Mouse (Mus musculus) stomach, embryonic 15.5 days (tissue): ENCODE data around the gene Wdr76. TPM values are rescaled to one million over a fixed set of nuclear protein-coding genes. Genes with fewer than 3 reads are reported as not detected.
"Not testable (repeated sequence)": the region's sequence is repeated elsewhere in the genome, so short reads cannot be mapped to it uniquely, and the experiment has no call there.

ENCODE experiments used
- ATAC-seq: fragments of 200-750 bp; cut with Nextera tagmentation; 2 replicates; pipeline ENCODE4 v1.8.0; 2017; ENCODE audit warnings: low read depth, moderate number of reproducible peaks, moderate TSS enrichment; ENCODE audit not compliant: insufficient read depth, low FRiP score
- H3K27ac ChIP-seq: fragments of 300-500 bp; sonication (generic); 2 replicates; pipeline ENCODE4 v1.5.1; 2015; ENCODE audit warnings: mild to moderate bottlenecking, inconsistent platforms
- H3K27me3 ChIP-seq: fragments of 300-500 bp; sonication (generic); replicated peaks from 2 replicates; pipeline ENCODE4 v1.6.1; 2015; ENCODE audit warnings: inconsistent platforms
- H3K36me3 ChIP-seq: fragments of 300-500 bp; sonication (generic); 2 replicates; pipeline ENCODE4 v1.6.1; 2015; ENCODE audit warnings: inconsistent platforms
- H3K4me1 ChIP-seq: fragments of 300-500 bp; sonication (generic); 2 replicates; pipeline ENCODE4 v1.6.1; 2015; ENCODE audit warnings: inconsistent platforms
- H3K4me2 ChIP-seq: fragments of 300-500 bp; sonication (generic); 2 replicates; pipeline ENCODE4 v1.6.1; 2015; ENCODE audit warnings: mild to moderate bottlenecking, inconsistent platforms
- H3K4me3 ChIP-seq: fragments of 300-500 bp; sonication (generic); replicated peaks from 2 replicates; pipeline ENCODE4 v1.5.1; 2015; ENCODE audit warnings: inconsistent platforms
- H3K9ac ChIP-seq: fragments of 300-500 bp; sonication (generic); 2 replicates; pipeline ENCODE4 v1.6.1; 2015; ENCODE audit warnings: inconsistent platforms
- H3K9me3 ChIP-seq: fragments of 300-500 bp; sonication (generic); 2 replicates; pipeline ENCODE4 v1.6.1; 2016; ENCODE audit warnings: inconsistent platforms
- WGBS: fragments of 180-500 bp; shearing (Covaris S2); methylation state at CpG from one replicate; pipeline ENCODE4 v1.1.7; 2015; 5-methylcytosine and 5-hydroxymethylcytosine counted together
- polyA plus RNA-seq: library from polyadenylated mRNA; unstranded; fragments of >200 nt; fragmentation: Nextera tagmentation; extraction: Ambion mirVana; gene quantifications from 2 replicates; pipeline ENCODE4 v1.2.1, GENCODE M21; 2015

The Wdr76 gene
- polyA plus RNA-seq, 1 experiment from 2014 or later = 8.0 TPM

DNA sequence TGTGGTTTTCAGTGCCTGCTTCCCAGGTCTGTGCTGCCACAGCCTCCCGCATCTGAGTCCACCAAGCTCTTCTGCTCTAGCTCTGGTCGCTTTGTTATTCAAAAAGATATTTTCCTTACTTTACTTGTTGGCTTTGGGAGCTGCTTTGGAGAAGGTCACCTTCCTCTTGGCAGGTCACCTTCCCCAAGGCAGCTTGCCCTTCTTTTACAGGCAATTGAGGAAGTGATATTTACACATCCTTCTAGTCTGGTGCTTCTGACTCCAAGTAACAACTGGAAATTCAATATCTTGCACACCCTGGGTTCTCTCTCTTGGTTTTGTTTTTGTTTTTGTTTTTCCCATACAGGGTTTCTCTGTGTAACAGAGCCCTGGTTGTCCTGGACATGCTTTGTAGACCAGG lies 22.1 kb upstream of the Wdr76 start:
- H3K27ac ChIP-seq, H3K4me1 ChIP-seq, H3K27me3 ChIP-seq, H3K9ac ChIP-seq, ATAC-seq, H3K9me3 ChIP-seq, H3K36me3 ChIP-seq, H3K4me2 ChIP-seq, H3K4me3 ChIP-seq: not testable (repeated sequence)
- 59% methylated on average over 2 of the region's 2 CpGs for WGBS

DNA sequence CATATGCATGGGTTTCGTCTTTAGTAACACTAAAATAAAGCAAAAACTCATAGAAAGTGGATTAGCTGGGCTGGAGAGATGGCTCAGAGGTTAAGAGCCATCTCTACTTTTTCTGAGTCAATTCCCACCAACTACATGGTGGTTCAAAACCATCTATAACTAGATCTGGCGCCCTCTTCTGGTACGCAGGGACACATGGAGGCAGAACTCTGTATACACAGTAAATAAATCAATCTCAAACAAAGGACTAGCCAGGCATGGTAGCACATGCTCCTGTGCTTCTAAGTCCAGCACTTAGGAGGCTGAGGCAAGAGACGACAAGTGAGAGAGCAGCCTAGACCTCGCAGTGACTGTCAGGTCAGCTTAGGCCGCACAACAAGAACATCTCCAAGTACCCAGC lies 5.0 kb upstream of the Wdr76 start:
- not testable (repeated sequence) for H3K4me1 ChIP-seq, H3K36me3 ChIP-seq, H3K9me3 ChIP-seq, ATAC-seq, H3K27me3 ChIP-seq, H3K27ac ChIP-seq, H3K4me3 ChIP-seq, H3K4me2 ChIP-seq, H3K9ac ChIP-seq
- WGBS = 69% methylated on average over 3 of the region's 6 CpGs

DNA sequence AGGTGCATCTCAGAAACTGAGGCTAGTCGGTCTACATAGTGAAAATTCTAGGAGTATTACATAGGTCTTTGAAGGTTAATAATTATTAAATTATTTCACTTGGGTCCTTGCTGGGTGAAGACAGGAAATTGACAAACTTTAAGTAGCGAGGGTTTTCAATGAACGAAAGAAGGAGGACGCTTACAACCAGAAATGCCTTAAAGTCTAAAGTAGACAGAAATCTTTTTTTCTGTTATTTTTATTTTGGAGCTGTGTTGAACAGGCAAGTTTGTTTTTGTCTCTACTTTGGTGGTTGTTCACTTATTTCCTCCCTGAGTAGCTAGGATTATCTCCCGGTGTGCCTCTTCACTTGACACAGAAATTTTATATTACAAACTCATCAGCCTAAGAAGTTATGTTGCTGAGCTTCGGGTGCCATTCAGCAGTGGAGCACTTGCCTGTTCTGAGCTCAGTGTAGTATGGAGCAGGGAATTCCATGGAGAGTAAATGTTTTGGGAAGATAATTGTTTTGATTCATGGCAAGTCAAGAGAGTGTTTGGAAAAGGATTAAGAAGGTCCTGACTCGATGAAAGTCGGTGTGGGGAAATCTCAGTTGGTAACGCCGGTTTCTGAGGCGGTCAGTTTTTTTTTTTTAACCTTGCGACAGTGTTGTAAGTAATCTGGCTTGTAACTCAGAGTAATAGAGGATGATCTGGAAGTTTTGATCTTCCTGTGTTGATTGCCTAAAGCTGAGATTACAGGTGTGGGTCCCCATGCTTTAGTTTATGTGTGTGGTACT lies 839 bp downstream of the Wdr76 start:
- H3K27me3 ChIP-seq = no peaks in the 10 kb centered on the region
- 0 out of 2 replicates have a peak, but pooled peaks cover 2% of the 10 kb centered on the region for H3K36me3 ChIP-seq
- H3K4me1 ChIP-seq = peaks cover 9% of the 10 kb centered on the region; the same call in 1 of the 2 replicates
- WGBS = 3% methylated on average over 12 of the region's 12 CpGs
- H3K9ac ChIP-seq = peak overlapping the region; percentile 30; the same call in 1 of the 2 replicates
- no peak for ATAC-seq
- H3K4me2 ChIP-seq = peak overlapping the region; percentile 79
- no peak overlapping the region for H3K27ac ChIP-seq
- no peaks in the 10 kb centered on the region for H3K9me3 ChIP-seq
- H3K4me3 ChIP-seq = peak overlapping the region; percentile 58

DNA sequence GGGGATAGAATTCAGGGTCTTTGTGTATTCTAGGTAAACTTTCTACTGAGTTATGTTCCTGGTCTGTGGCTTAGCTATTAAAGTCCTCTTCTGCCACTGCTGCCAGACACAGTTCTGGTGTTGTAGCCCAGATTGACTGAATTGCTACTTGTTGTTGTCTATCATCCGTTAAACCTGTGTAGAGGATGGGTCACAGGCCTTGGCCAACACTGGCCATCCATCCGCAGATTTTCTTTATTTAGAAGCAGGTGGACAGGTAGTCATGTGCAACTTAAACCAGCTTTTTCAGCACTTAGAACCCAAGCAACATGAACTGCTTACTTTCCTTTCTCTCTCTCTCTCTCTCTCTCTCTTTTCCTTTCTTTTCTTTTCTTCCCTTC lies 1.4 kb downstream of the Wdr76 start:
- peaks cover 9% of the 10 kb centered on the region; the same call in 1 of the 2 replicates for H3K4me1 ChIP-seq
- WGBS = 62% methylated on average over 2 of the region's 2 CpGs
- peak overlapping the region; percentile 58 for H3K4me3 ChIP-seq
- peak overlapping the region; percentile 79 for H3K4me2 ChIP-seq
- H3K27me3 ChIP-seq = no peaks in the 10 kb centered on the region
- 0 out of 2 replicates have a peak, but pooled peaks cover 2% of the 10 kb centered on the region for H3K36me3 ChIP-seq
- no peak for ATAC-seq
- H3K27ac ChIP-seq = no peak overlapping the region
- no peaks in the 10 kb centered on the region for H3K9me3 ChIP-seq
- no peak overlapping the region for H3K9ac ChIP-seq

DNA sequence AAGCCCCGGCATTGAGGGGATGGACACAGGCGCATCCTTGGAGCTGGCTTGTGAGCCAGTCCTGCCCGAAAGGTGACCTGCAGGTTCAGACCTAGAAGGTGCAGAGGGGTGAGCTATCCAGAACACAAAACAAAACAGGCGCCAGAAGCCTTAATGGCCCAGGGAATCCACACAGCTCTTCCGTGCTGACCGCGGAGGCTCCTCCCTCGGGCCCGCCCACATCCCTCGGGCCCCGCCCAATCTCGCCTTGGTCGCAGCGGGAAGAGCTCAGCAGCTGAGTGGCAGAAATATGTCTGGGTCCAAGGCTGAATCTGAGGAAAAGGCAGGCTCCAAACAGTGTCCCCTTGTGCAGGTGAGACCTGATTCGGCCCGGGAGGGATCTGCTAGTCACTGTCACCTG lies 3.1 kb downstream of the Wdr76 start:
- ATAC-seq = peak; percentile 66
- Histone ChIP-seq H3K36me3 (0 out of 2 replicates have a peak, but pooled peaks cover 2% of the 10 kb centered on the region), H3K9me3 (no peaks in the 10 kb centered on the region), H3K4me3 (peak overlapping the region; percentile 41), H3K4me1 (peaks cover 9% of the 10 kb centered on the region; the same call in 1 of the 2 replicates), H3K4me2 (peak overlapping the region; percentile 58), H3K27ac (no peak overlapping the region), H3K9ac (peak overlapping the region; percentile 29; the same call in 1 of the 2 replicates), H3K27me3 (no peaks in the 10 kb centered on the region)
- 19% methylated on average over 16 of the region's 16 CpGs for WGBS

DNA sequence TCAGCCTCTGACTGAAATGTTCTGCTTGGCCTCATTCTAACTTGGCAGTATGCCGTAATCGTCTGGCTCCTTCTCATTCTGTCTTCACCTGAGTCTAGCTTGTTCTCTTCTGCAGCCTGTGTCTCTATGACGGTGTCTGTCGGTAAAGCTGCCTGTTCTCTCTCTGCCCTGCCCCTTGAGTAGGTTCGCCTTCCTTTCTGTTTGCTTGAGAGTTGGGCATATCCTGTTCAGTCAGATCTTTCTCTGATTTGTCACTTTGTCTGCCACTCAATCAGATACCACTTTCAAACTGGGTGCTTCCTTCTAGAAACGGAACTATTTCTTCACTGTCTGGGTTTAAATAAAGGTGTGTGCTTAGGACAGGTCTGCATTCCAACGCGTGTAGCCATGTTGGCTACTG lies 4.9 kb downstream of the Wdr76 start:
- ATAC-seq = no peak
- H3K4me1 ChIP-seq = peaks cover 9% of the 10 kb centered on the region; the same call in 1 of the 2 replicates
- H3K4me3 ChIP-seq = no peak overlapping the region
- no peak overlapping the region for H3K9ac ChIP-seq
- H3K9me3 ChIP-seq = no peaks in the 10 kb centered on the region
- no peaks in the 10 kb centered on the region for H3K27me3 ChIP-seq
- 0 out of 2 replicates have a peak, but pooled peaks cover 6% of the 10 kb centered on the region for H3K36me3 ChIP-seq
- H3K4me2 ChIP-seq = no peak overlapping the region
- whole genome bisulfite sequencing = 84% methylated on average over 8 of the region's 8 CpGs
- no peak overlapping the region for H3K27ac ChIP-seq

DNA sequence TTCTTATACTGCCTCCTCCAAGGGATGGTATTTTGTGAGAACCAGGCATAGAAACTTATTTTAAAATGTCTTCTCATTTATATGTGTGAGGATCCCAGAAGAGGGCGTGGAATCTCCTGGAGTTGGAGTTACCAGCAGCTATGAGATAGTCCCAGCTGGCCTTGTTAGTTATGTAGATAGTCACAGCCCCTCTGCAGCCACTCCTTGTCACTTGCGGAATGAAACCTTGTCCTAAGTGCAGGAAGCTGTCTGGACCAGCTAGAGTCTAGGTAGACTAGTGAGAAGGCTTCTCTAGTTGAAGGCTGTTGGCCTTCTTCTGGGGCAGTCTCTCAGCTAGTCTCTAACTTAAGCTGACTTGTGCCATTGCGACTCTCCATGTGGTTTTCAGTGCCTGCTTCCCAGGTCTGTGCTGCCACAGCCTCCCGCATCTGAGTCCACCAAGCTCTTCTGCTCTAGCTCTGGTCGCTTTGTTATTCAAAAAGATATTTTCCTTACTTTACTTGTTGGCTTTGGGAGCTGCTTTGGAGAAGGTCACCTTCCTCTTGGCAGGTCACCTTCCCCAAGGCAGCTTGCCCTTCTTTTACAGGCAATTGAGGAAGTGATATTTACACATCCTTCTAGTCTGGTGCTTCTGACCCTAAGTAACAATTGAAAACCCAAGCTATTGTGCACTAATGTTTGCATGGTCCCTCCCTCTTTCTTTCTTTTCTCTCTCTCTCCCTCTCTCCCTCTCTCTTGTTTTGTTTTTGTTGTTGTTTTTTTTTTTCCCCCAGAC lies 6.7 kb downstream of the Wdr76 start:
- not testable (repeated sequence) for H3K36me3 ChIP-seq, H3K27me3 ChIP-seq, H3K4me3 ChIP-seq, H3K27ac ChIP-seq, H3K9me3 ChIP-seq, H3K9ac ChIP-seq, H3K4me2 ChIP-seq, H3K4me1 ChIP-seq, ATAC-seq
- 89% methylated on average over 5 of the region's 5 CpGs for WGBS

DNA sequence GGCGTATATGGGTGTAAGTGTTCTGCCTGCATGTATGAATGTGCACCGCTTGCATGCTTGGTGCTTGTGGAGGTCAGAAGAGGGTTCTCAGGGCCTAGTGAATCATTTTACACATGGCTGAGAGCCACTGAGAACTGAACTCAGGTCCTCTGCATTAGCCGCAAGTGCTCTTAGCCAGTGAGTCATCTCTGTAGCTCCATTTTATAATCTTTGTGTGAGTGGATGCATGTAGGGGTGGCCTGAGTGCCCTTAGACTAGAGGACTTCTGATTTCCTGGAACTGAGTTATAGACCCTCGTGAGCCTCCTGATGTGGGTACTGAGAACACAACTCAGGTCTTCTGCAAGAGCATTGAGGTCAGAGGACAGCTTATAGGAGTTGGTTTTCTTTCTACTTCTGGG lies 7.7 kb downstream of the Wdr76 start:
- no peak overlapping the region for H3K4me3 ChIP-seq
- H3K9ac ChIP-seq = no peak overlapping the region
- H3K4me2 ChIP-seq = no peak overlapping the region
- no peaks in the 10 kb centered on the region for H3K9me3 ChIP-seq
- H3K36me3 ChIP-seq = 0 out of 2 replicates have a peak, but pooled peaks cover 6% of the 10 kb centered on the region
- peaks cover 6% of the 10 kb centered on the region; the same call in 1 of the 2 replicates for H3K4me1 ChIP-seq
- H3K27me3 ChIP-seq = no peaks in the 10 kb centered on the region
- WGBS = 97% methylated on average over 4 of the region's 4 CpGs
- H3K27ac ChIP-seq = no peak overlapping the region
- no peak for ATAC-seq

DNA sequence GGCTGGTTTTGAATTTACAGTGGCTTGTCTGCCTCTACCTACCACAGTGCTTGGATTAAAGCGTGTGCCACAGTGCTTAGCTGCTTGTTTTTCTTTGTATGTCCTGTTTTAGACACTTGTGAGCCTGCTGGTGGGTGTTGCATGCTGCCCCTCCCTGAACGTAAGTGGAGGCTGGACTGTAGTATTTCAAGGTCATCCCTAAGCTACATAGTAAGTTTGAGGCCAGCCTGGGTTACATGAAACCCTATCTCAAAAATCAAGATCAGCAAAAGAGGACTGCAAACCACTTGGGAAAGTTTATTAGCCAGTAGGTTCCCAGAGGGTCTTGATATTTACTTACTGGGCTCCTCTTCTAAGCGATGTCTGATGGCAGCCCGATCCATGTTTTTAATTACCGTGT lies 11.6 kb downstream of the Wdr76 start:
- H3K27me3 ChIP-seq = no peaks in the 10 kb centered on the region
- H3K4me1 ChIP-seq = no peaks in the 10 kb centered on the region
- 96% methylated on average over 5 of the region's 5 CpGs for WGBS
- no peaks in the 10 kb centered on the region for H3K9me3 ChIP-seq
- H3K27ac ChIP-seq = no peak overlapping the region
- H3K36me3 ChIP-seq = 0 out of 2 replicates have a peak, but pooled peaks cover 4% of the 10 kb centered on the region
- no peak for ATAC-seq
- H3K4me3 ChIP-seq = no peak overlapping the region
- H3K9ac ChIP-seq = no peak overlapping the region
- no peak overlapping the region for H3K4me2 ChIP-seq

DNA sequence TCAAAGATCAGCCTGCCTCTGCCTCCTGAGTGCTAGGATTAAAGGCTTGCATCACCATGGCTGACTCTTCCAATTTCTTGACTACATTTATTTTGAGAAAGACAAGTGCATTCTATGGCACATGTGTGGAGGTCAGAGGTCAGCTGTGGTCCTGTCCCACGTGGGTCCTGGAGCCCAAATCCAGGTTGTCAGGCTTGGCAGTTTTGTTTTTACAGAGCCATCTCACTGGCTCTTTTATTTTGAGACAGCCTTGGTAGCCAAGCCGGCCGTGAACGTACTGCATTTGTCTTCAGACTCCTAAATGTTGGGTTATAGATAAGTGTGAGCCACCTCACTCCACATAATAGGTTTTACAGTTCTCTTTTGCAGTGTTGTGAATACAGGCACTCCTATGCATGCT lies 12.2 kb downstream of the Wdr76 start:
- H3K4me1 ChIP-seq, ATAC-seq, H3K4me2 ChIP-seq, H3K9ac ChIP-seq, H3K27ac ChIP-seq, H3K4me3 ChIP-seq, H3K36me3 ChIP-seq, H3K27me3 ChIP-seq, H3K9me3 ChIP-seq: not testable (repeated sequence)
- 91% methylated on average over 4 of the region's 4 CpGs for WGBS

DNA sequence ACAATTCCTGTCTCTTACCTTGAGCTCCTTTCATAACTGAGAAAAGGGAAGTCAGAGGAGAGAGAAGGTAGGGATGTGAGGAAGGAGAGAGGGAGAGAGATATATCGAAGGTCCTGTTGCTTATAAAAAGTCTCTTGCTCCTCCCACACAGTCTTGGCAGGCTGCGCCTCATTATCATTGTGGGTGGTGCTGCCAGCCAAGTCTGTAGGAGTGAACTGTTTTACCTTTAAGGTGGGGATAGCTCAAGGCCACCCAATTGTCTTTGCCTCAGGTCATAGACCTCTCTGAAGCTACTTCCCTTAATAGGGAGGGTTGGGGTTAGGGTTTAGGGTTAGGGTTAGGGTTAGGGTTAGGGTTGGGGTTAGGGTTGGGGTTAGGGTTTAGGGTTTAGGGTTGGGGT lies 15.5 kb downstream of the Wdr76 start:
- Histone ChIP-seq H3K27ac (no peak overlapping the region), H3K36me3 (no peaks in the 10 kb centered on the region), H3K4me2 (no peak overlapping the region), H3K9ac (no peak overlapping the region), H3K9me3 (no peaks in the 10 kb centered on the region), H3K4me1 (no peaks in the 10 kb centered on the region), H3K27me3 (no peaks in the 10 kb centered on the region), H3K4me3 (no peak overlapping the region)
- ATAC-seq = no peak
- 91% methylated on average over 2 of the region's 2 CpGs for WGBS

DNA sequence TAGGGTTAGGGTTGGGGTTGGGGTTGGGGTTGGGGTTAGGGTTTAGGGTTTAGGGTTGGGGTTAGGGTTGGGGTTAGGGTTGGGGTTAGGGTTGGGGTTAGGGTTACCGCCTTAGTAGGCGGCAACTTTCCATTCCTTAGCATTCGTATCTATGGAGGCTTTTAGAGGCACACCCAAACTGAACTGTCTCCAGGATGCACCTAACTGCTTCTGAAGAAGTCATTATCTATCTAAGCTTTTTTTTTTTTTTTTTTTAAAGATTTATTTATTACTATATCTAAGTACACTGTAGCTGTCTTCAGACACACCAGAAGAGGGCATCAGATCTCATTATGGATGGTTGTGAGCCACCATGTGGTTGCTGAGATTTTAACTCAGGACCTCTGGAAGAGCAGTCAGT lies 16.3 kb downstream of the Wdr76 start:
- H3K9me3 ChIP-seq, H3K4me2 ChIP-seq, H3K9ac ChIP-seq, H3K4me3 ChIP-seq, H3K27me3 ChIP-seq, ATAC-seq, H3K27ac ChIP-seq, H3K4me1 ChIP-seq, H3K36me3 ChIP-seq: not testable (repeated sequence)
- 95% methylated on average over 3 of the region's 3 CpGs for whole genome bisulfite sequencing
